ENCODE assay signal across 8 mouse cellular contexts in the genomic region with DNA sequence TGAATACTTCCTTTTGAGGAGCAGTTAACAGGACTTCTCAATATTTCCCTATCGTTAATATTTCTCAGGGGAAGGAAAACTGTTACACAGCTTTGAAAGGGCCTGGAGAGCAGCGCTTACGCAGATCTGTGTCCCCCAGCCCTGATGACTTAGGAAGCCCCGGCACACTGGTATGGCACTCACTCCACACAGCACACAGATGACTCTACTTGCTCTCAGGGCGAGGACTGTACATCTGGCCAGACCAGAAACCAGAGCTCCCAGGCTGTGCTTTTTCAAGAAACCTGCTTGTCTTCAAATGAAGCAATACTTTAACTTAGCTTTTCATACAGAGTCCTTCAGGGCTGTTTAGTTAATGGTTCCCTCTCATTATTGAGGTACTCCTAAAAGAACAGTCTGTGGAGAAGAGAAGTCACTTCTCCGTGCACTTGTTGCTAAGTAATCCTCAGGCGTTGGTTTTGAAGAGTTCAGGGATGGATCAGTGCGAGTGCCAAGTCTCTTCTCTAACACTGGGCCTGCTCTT. TPM values are rescaled to one million over a fixed set of nuclear protein-coding genes. Genes with fewer than 3 reads are reported as not detected.
A peak's percentile ranks its signal among the peaks of the same experiment; 100 is the strongest.
DNase-seq lines count a peak whose midpoint lies in the region; ATAC-seq lines count a peak whose summit lies in the region.

No protein-coding gene starts in this region.

- H3K27ac ChIP-seq in heart, embryonic 13.5 days (replicated peaks), result peak overlapping the region; percentile 100
- H3K27ac ChIP-seq in embryonic facial prominence, embryonic 12.5 days, result 0 out of 2 replicates have a peak overlapping the region, but pooled peaks have one; percentile 60
- 0 out of 2 replicates have a peak overlapping the region, but pooled peaks have one; percentile 19 for H3K27ac ChIP-seq in intestine, embryonic 15.5 days
- no peak overlapping the region for H3K27ac ChIP-seq in midbrain, embryonic 16.5 days (ENCODE audit: low read length)

- H3K4me3 ChIP-seq in heart, embryonic 13.5 days, result peak overlapping the region; percentile 89
- H3K4me3 ChIP-seq in embryonic facial prominence, embryonic 12.5 days, result no peak overlapping the region
- H3K4me3 ChIP-seq in intestine, embryonic 15.5 days (replicated peaks), result peak overlapping the region; percentile 15
- H3K4me3 ChIP-seq in midbrain, embryonic 16.5 days (ENCODE audit: low read depth, low read length), result 0 out of 2 replicates have a peak overlapping the region, but pooled peaks have one; percentile 5

- H3K9ac ChIP-seq in heart, embryonic 13.5 days, result peak overlapping the region; percentile 99
- no peak overlapping the region for H3K9ac ChIP-seq in embryonic facial prominence, embryonic 12.5 days
- H3K9ac ChIP-seq in intestine, embryonic 15.5 days, result peak overlapping the region; percentile 24; the same call in 1 of the 2 replicates
- peak overlapping the region; percentile 36; the same call in 1 of the 2 replicates for H3K9ac ChIP-seq in midbrain, embryonic 16.5 days (ENCODE audit: low read depth, low read length)

- 31% methylated on average over 8 of the region's 8 CpGs for WGBS in heart, embryonic 13.5 days
- 60% methylated on average over 8 of the region's 8 CpGs for WGBS in embryonic facial prominence, embryonic 12.5 days
- 46% methylated on average over 8 of the region's 8 CpGs for WGBS in intestine, embryonic 15.5 days
- WGBS in midbrain, embryonic 16.5 days, result 54% methylated on average over 8 of the region's 8 CpGs

- H3K9me3 ChIP-seq in heart, embryonic 13.5 days, result no peaks in the 10 kb centered on the region
- H3K9me3 ChIP-seq in embryonic facial prominence, embryonic 12.5 days, result no peaks in the 10 kb centered on the region
- H3K9me3 ChIP-seq in intestine, embryonic 15.5 days, result no peaks in the 10 kb centered on the region
- H3K9me3 ChIP-seq in midbrain, embryonic 16.5 days (replicated peaks; ENCODE audit: control insufficient read depth, low read length, poor library complexity, severe bottlenecking), result no peaks in the 10 kb centered on the region

- H3K36me3 ChIP-seq in heart, embryonic 13.5 days, result no peaks in the 10 kb centered on the region
- no peaks in the 10 kb centered on the region for H3K36me3 ChIP-seq in embryonic facial prominence, embryonic 12.5 days
- no peaks in the 10 kb centered on the region for H3K36me3 ChIP-seq in intestine, embryonic 15.5 days
- no peaks in the 10 kb centered on the region for H3K36me3 ChIP-seq in midbrain, embryonic 16.5 days (ENCODE audit: control insufficient read depth, insufficient read depth, low read length)

- no peaks in the 10 kb centered on the region for H3K27me3 ChIP-seq in heart, embryonic 13.5 days (replicated peaks)
- H3K27me3 ChIP-seq in embryonic facial prominence, embryonic 12.5 days, result no peaks in the 10 kb centered on the region
- H3K27me3 ChIP-seq in intestine, embryonic 15.5 days (replicated peaks), result no peaks in the 10 kb centered on the region
- H3K27me3 ChIP-seq in midbrain, embryonic 16.5 days (ENCODE audit: control insufficient read depth, insufficient read depth, low read depth, low read length), result no peaks in the 10 kb centered on the region

- peaks cover 85% of the 10 kb centered on the region for H3K4me1 ChIP-seq in heart, embryonic 13.5 days
- peaks cover 71% of the 10 kb centered on the region for H3K4me1 ChIP-seq in embryonic facial prominence, embryonic 12.5 days
- peaks cover 53% of the 10 kb centered on the region for H3K4me1 ChIP-seq in intestine, embryonic 15.5 days (replicated peaks)
- peaks cover 61% of the 10 kb centered on the region for H3K4me1 ChIP-seq in midbrain, embryonic 16.5 days (ENCODE audit: control insufficient read depth, insufficient read depth, low read length)

- H3K4me2 ChIP-seq in heart, embryonic 13.5 days, result peak overlapping the region; percentile 76
- H3K4me2 ChIP-seq in embryonic facial prominence, embryonic 12.5 days (replicated peaks), result peak overlapping the region; percentile 27
- peak overlapping the region; percentile 84 for H3K4me2 ChIP-seq in intestine, embryonic 15.5 days (replicated peaks)
- peak overlapping the region; percentile 57 for H3K4me2 ChIP-seq in midbrain, embryonic 16.5 days (ENCODE audit: low read length)

- no peak for ATAC-seq in heart, embryonic 13.5 days (ENCODE audit: extremely low read depth, insufficient number of reproducible peaks, low FRiP score, low TSS enrichment)
- no peak for ATAC-seq in embryonic facial prominence, embryonic 12.5 days (ENCODE audit: insufficient number of reproducible peaks, insufficient read depth, low FRiP score, low TSS enrichment)
- no peak for ATAC-seq in intestine, embryonic 15.5 days
- no peak for ATAC-seq in midbrain, embryonic 16.5 days
- no peak for ATAC-seq in cerebellum, adult (ENCODE audit: insufficient number of reproducible peaks, low FRiP score, low TSS enrichment)

- DNase-seq in heart, postnatal 4 days, result no peak
- DNase-seq in thymus, postnatal 14 days, result no peak
- no peak for DNase-seq in thymus, postnatal 0 days (ENCODE audit: low spot score)

RNA-seq across cellular contexts. Expression of a gene that starts 3.4 kb away (rescaled TPM):
- 243 and 250 TPM in 2 replicates for polyA plus RNA-seq in heart, embryonic 13.5 days (2015; fragmentation: Nextera tagmentation; extraction: Ambion mirVana)
- 1,000 to 10,000 TPM; 1,042 to 1,100 TPM for total RNA-seq in heart, postnatal 4 days (2021)
- 59.8 and 66.4 TPM in 2 replicates for polyA plus RNA-seq in embryonic facial prominence, embryonic 12.5 days (2016; fragmentation: Nextera tagmentation; extraction: Ambion mirVana)
- polyA plus RNA-seq in intestine, embryonic 15.5 days (2015; fragmentation: Nextera tagmentation; extraction: Ambion mirVana), result 247 and 251 TPM in 2 replicates
- polyA plus RNA-seq in midbrain, embryonic 16.5 days (2015; fragmentation: Nextera tagmentation; extraction: Ambion mirVana), result 58.4 and 61.3 TPM in 2 replicates
- 106 and 112 TPM in 2 replicates for polyA plus RNA-seq in thymus, postnatal 0 days (2015; fragmentation: Nextera tagmentation; extraction: Ambion mirVana)

Comparison
In these comparisons a context has a peak if more than half of its experiments do, and no peak if none do; other contexts are left out.
1. H3K4me2 ChIP-seq: peak in every context shown above with its lines; median percentile 84 in intestine, embryonic 15.5 days; 76 in heart, embryonic 13.5 days; 57 in midbrain, embryonic 16.5 days; 27 in embryonic facial prominence, embryonic 12.5 days.